Mouse (Mus musculus): ENCODE data around the gene Uckl1.

The Uckl1 gene

DNA sequence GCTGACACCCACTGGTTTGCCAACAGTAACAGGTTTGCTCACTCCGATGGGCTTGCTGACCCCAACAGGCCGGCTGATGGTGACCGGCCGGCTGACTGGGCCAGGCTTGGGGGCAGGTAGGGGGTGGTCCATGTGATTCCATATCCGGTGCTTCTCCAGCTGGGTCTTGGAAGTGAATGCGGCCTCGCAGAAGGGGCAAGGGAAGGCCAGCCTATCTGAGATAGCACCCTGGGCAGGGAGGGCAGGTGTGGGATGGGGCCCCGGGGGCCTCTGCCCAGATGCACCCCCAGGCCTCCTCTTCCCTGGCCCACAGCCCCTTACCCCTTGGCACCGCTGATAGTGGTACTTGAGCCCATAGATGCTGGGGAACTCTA lies 5.0 kb upstream of the Uckl1 start:
- no peak for DNase-seq (ENCODE audit: low read depth, low spot score)

DNA sequence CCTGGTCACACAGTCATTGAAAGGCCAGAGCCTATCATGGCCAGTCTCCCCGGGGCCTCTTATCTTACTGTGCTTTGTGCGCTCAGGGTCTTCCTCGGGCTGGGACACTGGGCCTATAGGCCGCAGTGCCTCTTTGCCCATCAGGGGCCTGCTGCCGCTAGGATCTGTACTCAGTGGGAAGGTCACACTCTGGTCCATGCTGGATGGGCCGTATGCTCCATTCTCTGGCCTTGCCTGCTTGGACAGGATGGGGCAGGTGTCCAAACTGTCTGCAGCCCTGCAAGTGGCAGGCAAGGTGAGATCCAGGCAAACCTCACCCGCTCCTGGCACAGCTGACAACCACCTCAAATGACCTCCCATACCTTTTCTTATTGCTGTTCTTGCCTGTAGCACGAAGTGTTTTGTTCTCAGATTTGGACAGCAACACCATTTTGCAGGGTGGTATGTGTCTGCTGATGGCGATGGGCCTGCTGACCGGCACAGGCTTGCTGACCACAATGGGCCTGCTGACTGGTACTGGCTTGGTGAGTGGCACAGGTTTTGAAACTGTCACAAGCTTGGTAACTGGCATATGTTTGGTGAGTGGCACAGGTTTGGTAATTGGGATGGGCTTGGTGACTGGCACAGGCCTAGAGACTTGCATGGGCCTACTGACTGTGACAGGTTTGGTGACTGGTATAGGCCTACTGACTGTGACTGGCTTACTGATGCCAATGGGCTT lies 4.5 kb upstream of the Uckl1 start:
- no peak for DNase-seq (ENCODE audit: low read depth, low spot score)

DNA sequence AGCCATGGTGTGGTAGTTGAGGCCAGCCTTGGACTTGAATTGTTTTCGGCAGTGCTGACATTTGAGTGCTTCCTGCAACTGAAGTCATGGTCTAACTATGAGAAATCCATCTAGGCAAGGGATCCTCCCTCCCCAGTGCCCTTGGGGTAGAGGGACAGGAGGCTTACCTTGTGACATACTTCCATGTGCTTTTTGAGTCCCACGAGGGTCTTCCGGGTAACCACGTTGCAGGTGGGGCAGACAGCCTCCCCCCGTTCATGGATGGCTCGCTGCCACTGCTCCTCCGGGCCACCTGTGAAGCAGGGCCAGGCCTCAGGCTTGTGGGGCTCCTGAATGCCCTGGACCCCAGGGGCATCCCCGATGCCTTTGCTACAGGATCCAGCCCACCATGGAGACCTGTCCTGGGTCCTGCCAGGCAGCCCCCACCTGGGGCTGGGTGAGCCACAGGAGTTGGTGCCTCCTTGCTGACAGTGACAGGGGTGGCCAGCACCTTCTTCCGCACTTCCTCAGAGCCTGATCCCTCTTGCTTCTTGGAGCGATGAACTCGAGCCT lies 3.6 kb upstream of the Uckl1 start:
- no peak for DNase-seq (ENCODE audit: low read depth, low spot score)

DNA sequence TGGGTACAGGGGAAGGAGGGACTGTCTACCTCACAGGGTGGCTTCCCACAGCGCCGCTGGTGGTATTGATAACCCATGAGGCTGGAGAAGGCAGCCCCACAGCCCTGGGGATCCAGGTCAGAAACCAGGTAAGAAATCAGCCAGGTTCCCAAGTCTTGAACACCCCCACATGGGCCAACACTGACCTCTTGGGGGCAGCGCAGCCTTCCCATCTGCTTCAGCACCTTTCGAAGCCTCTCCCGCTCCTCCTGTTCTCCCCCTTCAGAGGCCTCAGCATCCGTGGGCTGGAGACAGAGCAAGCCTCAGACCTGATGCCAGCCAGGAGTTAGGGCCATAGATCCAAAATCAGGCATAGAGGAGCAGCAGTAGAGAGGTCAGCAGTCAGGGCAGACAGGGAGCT lies 3.1 kb upstream of the Uckl1 start:
- no peak for DNase-seq (ENCODE audit: low read depth, low spot score)

DNA sequence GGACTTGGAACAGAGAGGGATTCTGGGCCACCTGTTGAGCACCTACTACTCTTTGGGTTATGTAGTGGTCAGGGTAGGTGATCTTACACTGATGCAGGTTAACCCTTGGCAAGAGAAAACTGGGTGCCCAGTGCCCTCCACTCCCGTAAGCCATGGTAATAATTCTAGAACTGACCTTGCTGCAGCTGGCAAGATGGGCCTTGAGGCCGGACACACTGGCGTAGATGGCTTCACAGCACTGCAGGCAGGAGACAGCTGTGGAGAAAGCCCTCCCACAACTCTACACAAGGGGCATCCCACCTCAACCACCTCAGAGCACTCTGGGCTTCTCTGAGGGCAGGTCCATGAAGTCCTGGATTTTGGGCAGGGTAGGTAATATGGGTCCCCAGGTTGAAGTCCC lies 1.4 kb upstream of the Uckl1 start:
- DNase-seq (ENCODE audit: low read depth, low spot score) = no peak

DNA sequence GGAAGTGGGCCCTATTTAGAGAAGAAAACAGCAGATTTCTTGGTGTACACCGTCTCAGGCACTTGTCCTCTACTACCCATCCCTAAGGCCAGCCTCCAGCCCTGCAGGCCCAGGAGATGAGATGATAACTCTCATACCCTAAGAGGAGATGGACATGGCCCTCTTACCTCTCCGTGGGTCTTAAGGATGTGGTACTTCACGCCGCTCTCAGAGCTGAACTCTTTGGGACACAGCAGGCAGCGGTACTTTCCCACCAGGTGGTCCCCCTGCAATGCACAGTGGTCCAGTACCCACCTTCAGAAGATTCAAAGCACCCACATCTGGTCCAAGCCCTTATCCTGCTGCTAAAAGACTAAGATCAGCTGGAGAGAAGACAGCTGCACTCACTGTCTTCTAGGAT lies 814 bp upstream of the Uckl1 start:
- DNase-seq (ENCODE audit: low read depth, low spot score) = no peak

DNA sequence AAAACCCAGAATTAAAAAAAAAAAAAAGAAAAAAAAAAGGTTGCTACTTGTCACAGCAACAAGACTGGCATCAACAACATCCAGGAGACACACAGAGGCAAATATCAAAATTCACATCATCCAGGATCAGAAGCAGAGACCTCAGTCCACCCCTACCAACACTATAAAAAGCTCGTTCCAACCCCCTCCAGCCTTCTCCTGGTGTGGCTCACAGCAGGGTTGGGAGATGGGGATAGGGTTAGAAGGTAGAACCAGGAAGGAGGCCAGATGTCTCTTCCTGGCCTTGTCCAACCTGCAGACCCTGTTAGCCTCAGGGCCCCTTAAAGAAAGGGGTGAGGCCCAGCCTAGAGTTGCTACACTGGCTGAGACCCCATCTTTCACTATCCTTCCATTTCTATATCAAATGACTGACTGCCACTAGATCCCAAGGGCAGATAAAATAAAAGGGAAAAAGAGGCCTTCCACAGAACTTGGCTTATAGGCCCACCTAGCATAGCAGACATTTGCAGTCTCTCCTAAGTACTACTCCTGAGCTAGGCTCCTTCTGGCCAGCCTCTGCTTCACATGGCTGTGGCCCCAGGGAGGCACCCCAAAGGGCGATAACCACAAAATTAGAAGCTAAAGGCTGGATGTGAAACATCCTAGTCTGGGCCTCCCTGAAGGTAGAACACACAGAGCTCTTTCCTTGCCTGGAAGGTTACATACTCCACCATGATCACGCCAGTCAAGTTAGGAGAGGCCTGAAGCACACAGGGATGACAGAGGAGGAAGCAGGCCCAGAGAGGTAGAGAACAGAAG lies 1.0 kb downstream of the Uckl1 start:
- no peak for DNase-seq (ENCODE audit: low read depth, low spot score)

DNA sequence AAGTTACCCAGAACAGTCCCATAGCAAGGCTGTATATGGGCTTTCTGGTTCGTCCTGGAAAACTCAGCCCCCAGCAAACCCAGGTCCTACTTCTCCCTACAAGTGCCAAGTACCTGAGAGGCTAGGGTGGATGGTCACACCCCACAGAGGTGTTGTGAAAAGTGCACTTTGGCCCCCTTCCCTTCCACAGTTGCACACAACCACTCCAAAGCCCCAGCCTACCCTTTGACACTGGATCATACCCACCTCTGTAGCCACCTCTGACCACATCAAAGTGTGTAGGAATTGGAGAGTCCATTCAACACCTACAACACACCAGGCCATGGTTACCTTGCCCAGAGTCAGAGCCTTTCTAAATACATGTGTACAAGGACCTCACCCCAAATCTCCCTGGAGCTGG lies 1.8 kb downstream of the Uckl1 start:
- DNase-seq (ENCODE audit: low read depth, low spot score) = no peak

DNA sequence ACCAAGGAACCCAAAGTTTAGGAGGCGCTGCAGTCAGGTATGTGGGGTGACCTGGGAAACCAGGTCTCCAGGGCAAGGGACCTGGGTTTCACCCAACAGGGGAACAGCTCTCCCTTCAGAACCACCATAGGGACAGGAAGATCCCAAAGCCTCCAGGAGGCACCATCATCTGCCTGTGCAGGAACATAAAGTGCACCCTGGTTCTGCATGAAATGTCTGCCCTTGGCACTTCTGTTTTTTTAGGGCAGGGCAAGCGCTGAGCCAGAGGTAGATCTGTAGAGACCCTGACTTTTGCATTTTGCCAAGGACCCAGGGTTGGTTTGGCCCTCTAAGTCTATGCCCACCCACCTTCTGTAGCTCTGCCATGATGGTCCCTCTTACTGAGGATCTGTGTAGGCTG lies 2.3 kb downstream of the Uckl1 start:
- DNase-seq (ENCODE audit: low read depth, low spot score) = no peak

DNA sequence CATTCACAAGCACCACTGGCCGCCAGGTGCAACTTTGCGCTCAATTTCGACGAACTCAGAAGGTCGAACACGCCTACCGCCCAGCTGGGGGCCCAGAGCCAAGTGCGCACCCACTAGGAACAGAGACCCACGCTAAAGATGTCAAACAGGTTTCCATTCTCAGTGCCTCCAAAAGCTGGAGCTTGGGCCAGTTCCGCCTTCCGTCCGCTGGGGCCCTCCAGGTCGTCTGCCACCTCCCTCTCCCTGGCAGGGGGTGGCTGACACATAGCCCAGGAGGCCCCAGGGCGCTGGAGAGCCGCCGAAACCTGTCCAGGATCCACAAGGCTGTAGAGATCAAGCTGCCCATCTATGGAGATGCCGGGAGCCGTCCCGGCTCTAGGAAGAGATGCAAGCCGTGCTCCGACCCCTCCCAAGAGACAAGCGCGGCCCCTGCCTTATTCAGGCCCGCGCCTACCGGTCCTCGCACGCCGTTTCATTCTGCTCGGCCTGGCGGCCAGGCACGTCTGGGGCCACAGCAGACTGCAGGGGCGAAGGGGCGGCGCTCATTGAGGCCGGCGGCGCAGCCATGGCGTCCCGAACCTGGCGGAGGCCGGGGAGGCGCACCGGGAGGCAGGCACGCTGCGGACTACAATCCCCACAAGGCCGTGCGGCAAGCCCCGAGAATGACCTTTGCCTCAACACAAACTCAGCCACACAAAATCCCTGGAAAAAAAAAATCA lies 3.1 kb downstream of the Uckl1 start:
- DNase-seq (ENCODE audit: low read depth, low spot score) = peak; percentile 67

DNA sequence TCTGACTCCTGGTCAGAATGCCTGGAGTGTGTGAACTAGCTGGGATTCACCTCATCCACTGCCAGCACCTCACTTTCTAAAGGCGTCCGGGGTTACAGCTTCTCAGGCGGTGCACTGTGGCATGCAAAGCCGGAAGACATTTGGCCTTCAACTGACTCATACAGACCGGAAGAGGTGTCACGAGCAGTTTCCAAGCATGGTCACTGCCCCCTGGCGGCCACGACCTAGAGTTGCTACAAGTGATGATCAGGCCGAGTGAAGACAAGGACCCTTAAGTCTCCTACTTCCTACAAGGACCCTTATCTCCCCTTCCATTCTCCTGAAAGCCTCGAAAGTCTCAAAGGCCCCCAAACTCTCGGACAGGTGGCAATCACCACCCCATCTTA lies 3.7 kb downstream of the Uckl1 start:
- peak; percentile 95 for DNase-seq (ENCODE audit: low read depth, low spot score)

DNA sequence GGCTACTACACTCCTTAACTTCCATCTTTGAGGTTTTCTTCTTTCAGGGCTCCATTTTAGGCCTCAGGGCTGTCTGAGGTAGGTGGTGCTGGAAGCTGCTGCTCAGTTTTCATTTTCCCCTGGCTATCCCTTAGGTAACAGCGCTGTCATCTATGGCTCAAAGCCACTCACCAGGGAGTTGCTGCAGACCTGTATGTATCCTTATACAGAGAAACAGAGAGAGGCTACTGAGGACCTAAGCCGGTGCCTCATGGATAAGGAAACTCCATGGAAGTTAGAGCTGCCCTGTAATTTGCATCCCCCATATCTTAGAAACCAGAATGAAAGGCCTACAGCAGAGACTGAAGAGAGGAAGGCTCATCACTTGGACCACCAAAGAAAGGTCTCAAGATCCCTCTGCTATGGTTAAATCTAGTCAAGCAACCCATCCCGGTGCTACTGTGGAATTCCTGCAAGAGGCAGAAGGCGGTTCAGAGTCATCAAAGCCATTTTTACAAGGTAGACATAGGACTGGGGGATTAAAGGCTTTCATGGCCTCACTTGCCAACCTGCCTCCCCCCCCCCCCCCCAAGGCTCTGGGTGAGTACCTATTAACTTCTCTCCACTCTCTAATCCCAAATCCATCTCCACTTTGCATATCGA lies 4.4 kb downstream of the Uckl1 start:
- no peak for DNase-seq (ENCODE audit: low read depth, low spot score)

DNA sequence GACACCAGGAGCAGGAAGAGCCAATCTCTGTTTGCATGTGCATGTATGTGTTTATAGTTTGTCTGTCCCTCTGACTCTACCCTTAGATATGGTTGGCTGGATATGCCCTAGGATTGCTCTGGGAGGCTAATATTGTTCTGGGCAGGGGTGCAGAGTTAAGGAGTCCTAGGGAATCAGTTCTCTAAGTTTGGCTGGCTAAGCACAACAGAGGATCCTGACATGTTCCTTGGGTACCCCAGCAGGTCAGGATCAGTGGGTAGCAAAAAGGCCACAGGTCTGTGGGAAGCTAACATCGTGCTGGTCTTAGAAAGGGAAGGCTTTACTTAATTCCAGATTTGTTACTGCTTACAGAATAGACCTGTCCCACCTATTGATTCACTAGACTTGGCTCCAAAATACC lies 5.0 kb downstream of the Uckl1 start:
- no peak for DNase-seq (ENCODE audit: low read depth, low spot score)

DNA sequence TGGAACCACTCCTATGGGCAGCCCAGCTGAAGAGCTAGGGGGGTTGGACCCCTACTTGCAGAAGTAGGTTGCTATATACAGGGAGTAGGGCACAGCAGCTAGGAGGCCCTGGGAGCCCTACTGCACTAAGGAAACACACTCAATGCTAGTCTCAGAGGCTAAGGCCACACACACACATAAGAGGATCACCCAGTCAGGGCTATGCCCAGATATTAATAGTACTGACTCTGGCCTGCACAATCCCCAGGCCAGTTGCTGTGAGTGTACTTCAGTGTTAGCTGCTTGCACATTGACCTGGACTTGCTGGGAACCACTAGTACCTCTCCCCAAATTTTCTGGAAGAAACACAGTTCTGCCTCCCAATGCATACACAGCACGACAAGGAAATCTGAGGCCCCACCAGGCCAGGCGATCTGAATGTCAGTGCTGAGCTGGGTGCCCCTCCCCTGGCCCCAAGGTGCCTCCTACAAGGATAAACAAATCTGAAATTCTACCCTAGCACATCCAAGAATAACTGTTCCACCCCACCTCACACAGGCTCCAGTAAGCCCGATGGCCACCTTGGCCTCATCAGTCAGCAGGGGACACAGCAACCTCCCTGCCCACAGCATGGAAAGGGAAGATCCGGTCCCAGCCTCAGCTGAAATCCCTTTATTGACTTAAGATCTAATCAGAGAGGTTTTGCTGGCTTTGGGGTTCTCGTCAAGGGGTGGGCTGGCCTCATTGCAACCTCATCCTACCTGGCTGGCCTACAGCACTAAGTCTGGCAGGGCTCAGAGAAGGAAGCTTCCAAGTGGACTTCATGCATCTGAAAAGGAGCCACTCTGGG lies 5.7 kb downstream of the Uckl1 start:
- DNase-seq (ENCODE audit: low read depth, low spot score) = no peak

DNA sequence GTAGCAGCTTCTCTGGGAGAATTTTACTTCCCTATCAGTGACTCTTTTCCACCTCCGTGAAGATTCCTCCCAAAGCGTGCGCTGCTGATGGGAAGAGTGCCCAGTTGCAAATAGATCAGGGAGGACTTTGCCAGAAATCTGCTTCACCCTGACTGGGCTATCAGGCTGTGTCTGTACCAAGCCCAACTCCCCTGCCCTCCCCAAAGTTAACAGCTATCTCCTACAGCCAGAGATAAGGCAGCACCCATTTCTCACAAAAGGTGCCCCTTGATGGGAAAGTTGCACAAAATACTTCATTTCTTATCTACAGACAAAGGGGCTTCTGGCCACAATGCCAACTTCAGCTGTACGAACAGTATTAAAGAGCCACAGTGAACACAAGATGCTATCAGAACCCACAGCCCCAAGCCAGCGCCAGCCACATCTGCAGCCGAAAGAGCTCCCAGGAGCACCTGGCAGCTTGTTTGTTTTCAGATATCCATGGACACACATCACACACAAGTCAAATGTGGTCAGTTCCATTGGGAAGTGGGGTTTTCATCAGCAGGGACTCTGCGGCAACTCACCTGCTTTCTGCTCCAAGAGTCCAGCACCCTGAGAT lies 6.6 kb downstream of the Uckl1 start:
- no peak for DNase-seq (ENCODE audit: low read depth, low spot score)

DNA sequence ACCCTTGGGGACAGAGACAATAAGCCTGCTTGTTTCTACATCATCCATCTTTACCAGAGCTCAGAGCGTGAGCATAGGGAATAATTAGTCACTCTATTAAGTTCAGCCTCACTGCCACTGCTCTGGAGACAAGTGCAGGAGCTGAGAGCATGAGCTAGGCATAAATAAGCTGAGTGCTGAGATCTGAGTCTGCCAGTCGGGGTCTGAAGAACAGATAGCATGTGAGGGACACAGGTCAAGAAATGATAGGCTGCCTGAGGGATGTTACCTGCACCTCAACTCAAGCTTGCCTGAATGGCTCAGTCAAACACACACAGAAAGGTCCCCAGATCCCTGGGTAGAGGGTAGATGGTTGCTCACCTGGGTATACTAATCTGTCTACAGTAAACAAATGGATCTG lies 7.6 kb downstream of the Uckl1 start:
- no peak for DNase-seq (ENCODE audit: low read depth, low spot score)

DNA sequence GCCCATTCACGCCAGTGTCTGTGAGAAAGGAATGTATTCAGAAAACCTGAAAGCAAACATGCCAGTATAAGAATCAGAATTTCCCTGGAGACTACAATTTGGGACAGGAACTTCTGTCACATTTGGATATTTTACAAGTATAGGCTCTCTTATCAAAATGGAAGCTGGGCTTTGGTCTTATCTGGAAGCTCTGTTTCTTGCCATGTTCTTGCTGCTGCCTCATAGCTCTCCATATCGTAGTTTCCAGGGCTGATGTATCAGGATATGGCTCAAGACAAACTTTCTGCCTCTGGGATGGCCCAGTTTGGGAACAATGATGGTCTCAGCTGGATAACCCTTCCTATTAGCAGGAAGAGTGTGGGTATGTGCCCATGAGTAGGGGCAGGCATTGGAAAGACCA lies 8.1 kb downstream of the Uckl1 start:
- DNase-seq (ENCODE audit: low read depth, low spot score) = no peak

DNA sequence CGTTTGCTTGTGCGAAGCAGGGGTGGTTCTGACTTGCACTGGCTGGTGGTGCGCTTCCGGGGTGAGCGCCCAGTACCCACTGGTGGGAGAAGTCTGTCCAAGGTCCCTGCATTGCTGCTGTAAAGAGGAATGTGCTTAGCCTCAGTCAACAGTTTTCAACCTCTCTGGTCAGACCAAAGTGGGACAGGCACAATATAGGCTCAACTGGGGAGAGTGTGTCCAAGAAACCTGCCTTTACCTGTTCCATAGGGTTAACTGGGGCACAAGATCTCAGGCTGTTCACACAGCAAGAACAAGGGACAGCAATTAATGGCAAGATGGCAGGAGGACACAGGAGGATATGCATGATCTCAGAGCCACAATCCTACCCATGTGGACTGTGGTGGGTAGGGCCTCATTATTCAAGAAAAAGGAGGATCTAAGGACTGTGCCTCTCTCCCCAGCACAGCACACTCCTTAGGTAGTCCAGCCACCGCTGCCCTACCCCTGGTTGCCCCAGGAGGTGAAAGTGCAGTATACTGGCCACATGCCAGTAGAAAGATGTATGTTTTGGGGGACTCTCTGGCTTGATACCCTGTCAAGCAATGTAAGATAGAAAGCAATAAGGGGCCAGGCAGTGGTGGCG lies 9.7 kb downstream of the Uckl1 start:
- DNase-seq (ENCODE audit: low read depth, low spot score) = no peak

DNA sequence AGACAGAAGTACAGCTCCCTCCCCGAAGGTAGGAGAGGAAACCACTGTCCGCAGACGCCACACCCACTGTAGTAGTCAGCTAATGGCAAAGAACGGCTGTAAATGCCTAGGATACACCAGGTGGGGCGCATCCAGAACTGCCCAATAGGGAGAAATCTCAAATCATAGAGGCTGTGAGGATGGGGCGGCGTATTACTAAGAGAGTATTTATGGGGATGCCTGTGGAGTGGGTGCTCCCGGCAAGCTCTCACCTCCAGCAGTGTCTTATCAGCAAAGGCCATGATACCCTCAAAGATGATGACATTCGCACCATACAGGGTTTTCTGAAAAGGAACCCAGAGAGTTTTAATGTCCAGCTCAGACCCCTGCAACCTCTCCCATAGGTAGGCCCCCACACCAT lies 10.7 kb downstream of the Uckl1 start:
- DNase-seq (ENCODE audit: low read depth, low spot score) = no peak
